ENCODE assay signal across 34 mouse cellular contexts in the genomic region with DNA sequence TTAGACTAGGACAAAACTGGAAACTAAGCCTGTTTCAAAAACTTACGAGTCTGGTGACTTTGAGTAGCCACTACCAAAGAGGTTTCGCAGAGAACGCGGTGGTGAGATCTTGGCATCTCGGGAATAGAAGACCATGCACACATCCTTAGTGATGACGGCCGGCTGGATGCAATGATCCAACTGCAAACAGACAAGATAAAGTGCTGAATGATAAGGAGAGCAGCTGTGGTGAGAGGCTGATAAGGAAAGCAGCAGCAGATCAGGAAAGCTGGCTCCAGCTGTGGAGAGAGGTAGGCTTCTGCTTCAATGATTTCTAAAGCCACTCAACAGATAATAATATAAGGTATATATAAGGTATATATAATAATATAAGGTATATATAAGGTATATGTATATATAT.
"Had no signal": no experiment of that assay in that cellular context is flagged by ENCODE, and none has a peak within 500 bp of the region (broad histone marks: within the 10 kb centered on the region; RNA-seq: fewer than 3 reads in every experiment).

No protein-coding gene starts in this region.

- DNase-seq: heart, postnatal 10 days; heart, postnatal 14 days; heart, postnatal 36 days; heart, postnatal 4 days; kidney, adult 11 months; kidney, adult 18-20 months; kidney, adult 2 months; kidney, adult 8-10 months; kidney, adult 9 months; kidney, postnatal 10 days; kidney, postnatal 14 days; kidney, postnatal 25 days; kidney, postnatal 36 days; kidney, postnatal 4 days; layer of hippocampus, adult 9-11 months; layer of hippocampus, postnatal 36 days had no signal

- H3K4me3 ChIP-seq: heart, embryonic 12.5 days; heart, embryonic 13.5 days; heart, embryonic 15.5 days; hindbrain, embryonic 10.5 days; hindbrain, embryonic 12.5 days; hindbrain, embryonic 13.5 days; hindbrain, embryonic 15.5 days; intestine, embryonic 15.5 days; kidney, embryonic 15.5 days; layer of hippocampus, adult 2 months; left cerebral cortex, adult 2 months had no signal

- ATAC-seq: hindbrain, embryonic 16.5 days; hindbrain, postnatal 0 days; inflammation-experienced regulatory T-cells, adult 6 months; intestine, embryonic 15.5 days; intestine, embryonic 16.5 days; intestine, postnatal 0 days had no signal

- H3K27ac ChIP-seq: heart, embryonic 13.5 days; heart, embryonic 15.5 days; hindbrain, embryonic 10.5 days; hindbrain, embryonic 12.5 days; hindbrain, embryonic 13.5 days; hindbrain, embryonic 14.5 days; hindbrain, embryonic 15.5 days; hindbrain, postnatal 0 days; intestine, embryonic 15.5 days; kidney, embryonic 15.5 days; kidney, postnatal 0 days; layer of hippocampus, adult 2 months; left cerebral cortex, adult 2 months had no signal

- H3K27me3 ChIP-seq: heart, embryonic 12.5 days; heart, embryonic 13.5 days; heart, embryonic 15.5 days; hindbrain, embryonic 12.5 days; hindbrain, embryonic 13.5 days; hindbrain, embryonic 15.5 days; intestine, embryonic 15.5 days; kidney, embryonic 15.5 days had no signal

- H3K4me1 ChIP-seq: heart, embryonic 12.5 days; heart, embryonic 13.5 days; heart, embryonic 15.5 days; hindbrain, embryonic 10.5 days; hindbrain, embryonic 12.5 days; hindbrain, embryonic 13.5 days; hindbrain, embryonic 15.5 days; intestine, embryonic 15.5 days; kidney, embryonic 15.5 days had no signal

- H3K9me3 ChIP-seq: heart, embryonic 12.5 days; heart, embryonic 13.5 days; heart, embryonic 15.5 days; hindbrain, embryonic 10.5 days; hindbrain, embryonic 12.5 days; hindbrain, embryonic 13.5 days; hindbrain, embryonic 15.5 days; intestine, embryonic 15.5 days; kidney, embryonic 15.5 days had no signal

- H3K9ac ChIP-seq: heart, embryonic 12.5 days; heart, embryonic 13.5 days; heart, embryonic 15.5 days; hindbrain, embryonic 12.5 days; hindbrain, embryonic 13.5 days; hindbrain, embryonic 14.5 days; hindbrain, embryonic 15.5 days; intestine, embryonic 15.5 days; kidney, embryonic 15.5 days had no signal
